In the genomic region with DNA sequence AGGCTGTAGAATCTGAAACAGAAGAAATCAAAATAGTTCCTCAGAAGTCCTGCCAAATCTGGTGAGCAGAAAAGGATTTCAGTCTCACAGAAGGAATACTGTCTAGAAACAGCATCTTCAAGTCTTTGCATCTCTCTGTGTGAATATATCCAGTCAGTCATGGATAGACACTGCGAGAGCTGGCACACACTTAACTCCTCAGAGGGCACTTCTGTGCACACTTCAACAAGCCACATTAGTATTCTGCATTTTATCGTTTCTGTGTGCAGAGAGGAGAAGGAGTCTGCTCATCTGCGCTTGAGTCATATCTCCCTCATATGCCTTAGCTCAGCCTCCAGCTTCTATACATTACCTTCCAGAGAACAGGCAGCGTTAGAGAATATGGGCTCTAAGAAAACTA, we compare ENCODE assay signal across 13 mouse cellular contexts.
"Had no signal": no experiment of that assay in that cellular context is flagged by ENCODE, and none has a peak within 500 bp of the region (broad histone marks: within the 10 kb centered on the region; RNA-seq: fewer than 3 reads in every experiment).

No protein-coding gene starts in this region.

- ATAC-seq: inflammation-experienced regulatory T-cells, adult 6 months; intestine, embryonic 16.5 days had no signal

- DNase-seq: kidney, adult 18-20 months; kidney, adult 9 months; kidney, postnatal 14 days; kidney, postnatal 4 days; liver, embryonic 13.5 days; lung, adult 2 months; lung, postnatal 14 days; lung, postnatal 4 days; midbrain, embryonic 14.5 days; spleen, adult 18-20 months; thymus, postnatal 25 days had no signal
